Mouse (Mus musculus) heart, adult 2 months (tissue): Measurements from ENCODE around the gene Arhgap40.

ENCODE experiments used
- CTCF ChIP-seq: fragments of 200-600 bp; IDR thresholded peaks from 2 replicates; pipeline ENCODE4 v1.8.1; 2022; ENCODE audit warnings: antibody characterized with exemption, mild to moderate bottlenecking, moderate library complexity
- EP300 ChIP-seq: fragments of 200-500 bp; IDR thresholded peaks from 2 replicates; pipeline ENCODE4 v1.6.1; 2011; ENCODE audit warnings: low read depth, low read length, control low read depth; ENCODE audit not compliant: insufficient read depth

DNA sequence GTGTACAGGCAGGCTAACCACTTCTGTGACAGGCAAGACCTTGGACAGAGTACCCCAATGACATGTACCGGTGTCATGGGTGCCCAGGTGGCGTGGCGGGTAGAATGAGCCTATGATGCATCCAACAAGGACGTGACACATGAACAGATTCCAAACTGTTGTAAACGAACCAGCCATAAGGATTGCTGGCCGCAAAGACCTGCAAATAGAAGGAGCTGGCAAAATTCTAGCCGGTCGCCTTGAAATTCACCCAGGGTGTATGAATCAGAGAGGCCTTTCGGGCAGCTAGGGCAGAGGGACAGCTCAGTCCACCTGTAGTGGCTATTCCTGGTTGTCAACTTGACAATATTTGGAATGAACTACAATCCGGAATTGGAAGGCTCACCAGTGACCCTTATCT lies 41.8 kb downstream of the Arhgap40 start:
- TF ChIP-seq CTCF (no peak), EP300 (no peak)
